Mouse (Mus musculus) stomach, postnatal 0 days (tissue): ENCODE measurements around the gene Sart3. TPM values are rescaled to one million over a fixed set of nuclear protein-coding genes. Genes with fewer than 3 reads are reported as not detected.

Experiments
- ATAC-seq: fragments of 200-750 bp; cut with Nextera tagmentation; 2 replicates; pipeline ENCODE4 v1.8.0; 2017; ENCODE audit not compliant: low FRiP score, low TSS enrichment
- DNase-seq: peaks from one replicate; pipeline ENCODE4 v3.0.0-alpha.2; 2016; ENCODE audit warnings: low spot score
- H3K27ac ChIP-seq: fragments of 300-500 bp; sonication (generic); replicated peaks from 2 replicates; pipeline ENCODE4 v1.5.1; 2014; ENCODE audit warnings: mild to moderate bottlenecking, control low read depth
- H3K27me3 ChIP-seq: fragments of 300-500 bp; sonication (generic); 2 replicates; pipeline ENCODE4 v1.6.1; 2014; ENCODE audit warnings: low read length; ENCODE audit not compliant: control insufficient read depth, insufficient read depth
- H3K36me3 ChIP-seq: fragments of 300-500 bp; sonication (generic); 2 replicates; pipeline ENCODE4 v1.6.1; 2014; ENCODE audit warnings: low read length, mixed read lengths; ENCODE audit not compliant: control insufficient read depth, insufficient read depth
- H3K4me1 ChIP-seq: fragments of 300-500 bp; sonication (generic); replicated peaks from 2 replicates; pipeline ENCODE4 v1.6.1; 2014; ENCODE audit warnings: antibody characterized with exemption; ENCODE audit not compliant: control insufficient read depth, insufficient read depth
- H3K4me2 ChIP-seq: fragments of 300-500 bp; sonication (generic); replicated peaks from 2 replicates; pipeline ENCODE4 v1.6.1; 2014; ENCODE audit warnings: low read depth, mild to moderate bottlenecking, control low read depth, moderate library complexity
- H3K4me3 ChIP-seq: fragments of 300-500 bp; sonication (generic); 2 replicates; pipeline ENCODE4 v1.5.1; 2014; ENCODE audit warnings: low read depth, low read length, control low read depth
- H3K9ac ChIP-seq: fragments of 300-500 bp; sonication (generic); 2 replicates; pipeline ENCODE4 v1.6.1; 2014; ENCODE audit warnings: mild to moderate bottlenecking, low read length, control low read depth, mixed read lengths
- H3K9me3 ChIP-seq: fragments of 300-500 bp; sonication (generic); 2 replicates; pipeline ENCODE4 v1.6.1; 2016; ENCODE audit warnings: low read length; ENCODE audit not compliant: control insufficient read depth
- CTCF ChIP-seq: IDR thresholded peaks from 2 replicates; pipeline ENCODE4 v1.5.1; 2016; ENCODE audit warnings: antibody characterized with exemption, low read depth, mild to moderate bottlenecking, moderate library complexity
- EP300 ChIP-seq: optimal IDR thresholded peaks from 2 replicates; pipeline ENCODE3; 2016; ENCODE audit warnings: antibody characterized with exemption
- WGBS: fragments of 180-500 bp; shearing (Covaris S2); extraction: QIAGEN DNeasy Blood & Tissue Kit; methylation state at CpG from one replicate; pipeline ENCODE4 v1.1.7; 2014; 5-methylcytosine and 5-hydroxymethylcytosine counted together
- polyA plus RNA-seq: library from polyadenylated mRNA; unstranded; fragments of >200 nt; fragmentation: Nextera tagmentation; extraction: Ambion mirVana; gene quantifications from 2 replicates; pipeline ENCODE4 v1.2.1, GENCODE M21; 2015

The Sart3 gene
- polyA plus RNA-seq, 1 experiment from 2014 or later = 11.2 TPM

DNA sequence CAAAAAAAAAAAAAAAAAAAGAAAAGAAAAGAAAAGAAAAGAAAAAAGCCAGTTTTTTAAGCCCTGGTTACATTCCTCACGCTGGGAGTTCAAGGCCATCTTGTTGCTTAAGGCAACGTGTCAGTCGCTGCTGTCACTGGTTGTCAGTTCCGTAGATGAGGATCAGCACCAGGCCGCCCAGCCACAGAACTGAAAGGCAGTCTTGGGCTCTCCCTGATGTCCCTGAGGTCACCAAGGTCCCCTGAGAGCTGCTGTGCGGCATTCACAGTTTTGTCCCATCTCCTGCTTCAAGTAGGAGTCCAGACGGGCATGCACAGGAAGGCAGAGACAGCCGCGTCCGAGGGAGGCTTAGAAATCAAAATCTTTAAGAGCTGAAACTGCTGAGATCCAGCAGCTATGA lies 3.3 kb upstream of the Sart3 start:
- Histone ChIP-seq H3K36me3 (peaks cover 15% of the 10 kb centered on the region; the same call in 1 of the 2 replicates), H3K27ac (no peak overlapping the region), H3K27me3 (no peaks in the 10 kb centered on the region), H3K9me3 (no peaks in the 10 kb centered on the region), H3K4me1 (no peaks in the 10 kb centered on the region; the same call in 1 of the 2 replicates), H3K4me2 (no peak overlapping the region), H3K9ac (no peak overlapping the region), H3K4me3 (no peak overlapping the region)
- TF ChIP-seq EP300 = no peak
- TF ChIP-seq CTCF = no peak
- 92% methylated on average over 10 of the region's 10 CpGs for WGBS
- DNase-seq (no peak), ATAC-seq (no peak)

DNA sequence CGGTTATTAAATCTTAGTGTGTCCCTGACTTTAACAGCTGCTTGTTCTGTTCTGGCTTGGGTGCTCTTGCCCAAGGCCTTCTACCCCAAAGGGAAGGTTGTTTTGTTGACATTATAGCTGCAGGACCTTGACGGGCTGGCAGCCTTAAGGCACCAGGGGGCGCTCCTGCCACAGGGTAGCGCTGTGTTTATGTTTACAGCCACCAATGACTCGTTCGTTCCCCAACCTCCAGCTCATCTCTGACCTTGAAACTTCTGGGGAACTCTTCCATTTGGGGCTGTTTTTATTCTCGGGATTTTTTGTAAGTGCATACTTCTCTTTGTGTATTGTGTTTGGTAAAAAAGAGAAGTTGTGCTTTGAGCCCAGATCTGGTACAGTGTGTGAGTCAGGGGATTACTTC lies 1.4 kb upstream of the Sart3 start:
- Histone ChIP-seq H3K9me3 (no peaks in the 10 kb centered on the region), H3K27ac (peak overlapping the region; percentile 65), H3K27me3 (no peaks in the 10 kb centered on the region), H3K4me2 (peak overlapping the region; percentile 93), H3K36me3 (peaks cover 15% of the 10 kb centered on the region; the same call in 1 of the 2 replicates), H3K4me1 (peaks cover 5% of the 10 kb centered on the region; the same call in 1 of the 2 replicates), H3K9ac (peak overlapping the region; percentile 64), H3K4me3 (peak overlapping the region; percentile 99)
- DNase-seq (peak; percentile 89), ATAC-seq (peak; percentile 33; the same call in 1 of the 2 replicates)
- TF ChIP-seq CTCF (peak; percentile 98), EP300 (no peak)
- WGBS = 1% methylated on average over 7 of the region's 7 CpGs

DNA sequence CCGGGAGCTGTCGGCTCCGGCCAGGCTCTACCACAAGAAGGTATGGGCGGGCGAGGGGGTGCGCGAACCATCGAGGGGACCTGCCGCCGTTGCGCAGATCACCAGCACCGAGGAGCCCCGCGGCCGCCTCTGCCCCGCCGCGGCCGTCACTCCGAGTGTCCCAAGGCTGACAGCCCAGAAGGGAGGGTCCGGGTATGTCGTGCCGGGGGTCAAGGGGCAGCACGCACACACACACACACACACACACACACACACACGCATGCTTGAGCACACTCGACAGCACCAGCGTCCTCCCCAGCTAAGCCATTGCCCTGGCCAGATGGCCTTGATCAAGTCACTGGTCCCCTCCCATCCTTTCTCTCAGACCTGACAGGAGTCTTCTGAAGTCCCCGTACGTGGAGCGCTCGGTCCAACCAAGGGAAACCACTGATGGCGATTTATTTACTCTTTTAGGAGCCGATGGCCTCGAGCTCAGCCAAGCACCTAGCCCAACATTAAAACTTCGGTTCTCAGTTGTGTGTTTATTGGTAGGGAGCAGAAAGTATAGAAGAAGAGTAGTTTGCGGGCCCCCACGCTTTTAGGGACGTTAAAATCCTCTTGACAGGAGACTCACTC lies 702 bp upstream of the Sart3 start:
- Histone ChIP-seq H3K27me3 (no peaks in the 10 kb centered on the region), H3K4me3 (peak overlapping the region; percentile 99), H3K9me3 (no peaks in the 10 kb centered on the region), H3K27ac (peak overlapping the region; percentile 65), H3K36me3 (peaks cover 15% of the 10 kb centered on the region; the same call in 1 of the 2 replicates), H3K4me1 (peaks cover 5% of the 10 kb centered on the region; the same call in 1 of the 2 replicates), H3K4me2 (peak overlapping the region; percentile 93), H3K9ac (peak overlapping the region; percentile 64)
- ATAC-seq (peak; percentile 30), DNase-seq (no peak)
- TF ChIP-seq CTCF (no peak), EP300 (no peak)
- WGBS = 1% methylated on average over 28 of the region's 38 CpGs

DNA sequence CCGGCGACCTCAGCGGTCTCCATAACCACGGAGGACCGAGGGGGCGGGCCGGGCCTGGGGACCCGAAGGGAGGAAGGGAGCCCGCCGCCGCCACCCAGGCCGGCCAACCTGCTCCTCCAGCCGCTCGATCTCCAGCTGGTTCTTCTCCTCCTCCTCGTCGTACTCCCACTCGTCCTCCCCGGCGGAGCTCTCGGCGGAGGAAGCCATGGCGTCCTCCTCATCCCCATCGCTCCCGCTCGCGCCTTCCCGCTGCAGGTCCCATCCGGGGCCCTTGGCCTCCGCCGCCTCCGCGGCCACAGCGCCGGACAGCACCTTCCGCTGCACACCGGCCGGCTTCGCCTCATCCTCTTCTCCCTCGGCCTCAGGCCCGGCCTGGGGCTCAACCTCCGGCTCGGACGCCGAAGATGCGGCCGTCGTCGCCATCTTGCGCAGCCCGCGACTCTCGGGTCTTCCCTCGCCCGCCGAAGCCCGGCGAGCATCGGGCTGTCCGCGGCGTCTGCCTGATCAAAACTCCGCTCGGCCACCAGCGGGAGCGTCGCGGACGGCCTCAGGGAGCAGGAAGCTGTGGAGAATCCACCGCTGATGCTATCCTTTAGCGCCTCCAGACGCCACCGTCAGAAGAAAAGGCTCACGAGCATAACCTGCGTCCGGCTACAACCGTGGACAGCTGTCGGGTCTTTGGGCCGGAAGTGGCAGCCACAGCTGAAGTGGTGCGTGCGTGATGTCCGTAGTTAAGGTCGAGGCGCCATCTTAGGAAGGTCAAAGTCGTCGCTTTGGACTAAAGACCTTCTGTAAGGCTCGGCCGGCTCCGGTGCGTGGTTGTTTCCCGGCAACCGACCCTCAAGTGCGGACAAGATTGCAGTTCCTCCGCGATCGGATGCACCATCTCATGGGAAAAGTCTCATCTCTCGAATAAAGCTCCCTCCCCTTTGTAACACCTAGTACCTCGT lies 822 bp downstream of the Sart3 start:
- H3K27me3 ChIP-seq = no peaks in the 10 kb centered on the region
- DNase-seq (peak; percentile 83), ATAC-seq (peak; percentile 86)
- no peaks in the 10 kb centered on the region for H3K9me3 ChIP-seq
- H3K4me2 ChIP-seq = peak overlapping the region; percentile 93
- WGBS = under 1% methylated on average over 94 of the region's 97 CpGs
- peak overlapping the region; percentile 93 for H3K9ac ChIP-seq
- peak overlapping the region; percentile 97 for H3K27ac ChIP-seq
- H3K4me1 ChIP-seq = peaks cover 5% of the 10 kb centered on the region; the same call in 1 of the 2 replicates
- TF ChIP-seq CTCF (no peak), EP300 (peak; percentile 93)
- peak overlapping the region; percentile 99 for H3K4me3 ChIP-seq
- peaks cover 9% of the 10 kb centered on the region; the same call in 1 of the 2 replicates for H3K36me3 ChIP-seq

DNA sequence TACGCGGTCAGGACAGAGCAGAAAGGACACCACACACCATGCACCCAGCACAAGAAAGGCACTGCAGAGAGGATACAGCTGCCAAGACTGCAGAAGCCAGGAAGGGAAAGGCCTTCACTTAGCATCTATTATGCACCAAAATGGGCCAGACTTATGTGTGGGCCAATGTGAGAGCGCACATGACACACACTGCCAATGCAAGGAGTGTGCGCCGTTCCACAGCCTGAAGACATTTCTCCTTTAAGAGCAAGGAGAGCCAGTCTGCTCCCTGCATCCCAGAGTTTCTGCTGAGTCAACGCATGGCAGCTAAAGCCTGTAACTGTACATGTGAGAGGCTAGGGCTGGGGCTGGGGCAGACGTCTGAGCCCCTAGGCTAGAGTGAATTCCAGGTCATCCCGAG lies 3.5 kb downstream of the Sart3 start:
- Histone ChIP-seq H3K4me1 (peaks cover 5% of the 10 kb centered on the region; the same call in 1 of the 2 replicates), H3K9me3 (no peaks in the 10 kb centered on the region), H3K9ac (no peak overlapping the region), H3K36me3 (no peaks in the 10 kb centered on the region), H3K4me3 (no peak overlapping the region), H3K27ac (no peak overlapping the region), H3K27me3 (no peaks in the 10 kb centered on the region), H3K4me2 (no peak overlapping the region)
- TF ChIP-seq CTCF (no peak), EP300 (no peak)
- DNase-seq (no peak), ATAC-seq (no peak)
- 89% methylated on average over 8 of the region's 8 CpGs for WGBS
